Mouse (Mus musculus) myocyte (in vitro differentiated cells): ENCODE results near the gene Zfp593. TPM values are rescaled to one million over a fixed set of nuclear protein-coding genes. Genes with fewer than 3 reads are reported as not detected.
"Not testable (repeated sequence)": the region's sequence is repeated elsewhere in the genome, so short reads cannot be mapped to it uniquely, and the experiment has no call there.

Source experiments
- H3K27me3 ChIP-seq: one replicate; pipeline ENCODE4 v1.6.1; 2011; ENCODE audit not compliant: control insufficient read depth, insufficient read depth, insufficient read length
- H3K36me3 ChIP-seq: one replicate; pipeline ENCODE4 v1.6.1; 2011; ENCODE audit not compliant: control insufficient read depth, insufficient read depth
- H3K4me2 ChIP-seq: one replicate; pipeline ENCODE4 v1.6.1; 2011; ENCODE audit warnings: low read depth, control low read depth
- H3K4me3 ChIP-seq: one replicate; pipeline ENCODE4 v1.5.1; 2011; ENCODE audit warnings: mild to moderate bottlenecking, control low read depth, moderate library complexity
- H3K79me2 ChIP-seq: one replicate; pipeline ENCODE4 v1.6.1; 2011; ENCODE audit not compliant: control insufficient read depth, insufficient read depth
- H3ac ChIP-seq: one replicate; pipeline ENCODE4 v1.6.1; 2011; ENCODE audit not compliant: control insufficient read depth, insufficient read length
- CEBPB ChIP-seq: IDR thresholded peaks from 2 replicates; pipeline ENCODE4 v1.6.1; 2011; ENCODE audit warnings: mild to moderate bottlenecking, moderate library complexity; ENCODE audit not compliant: poor library complexity, insufficient read depth, severe bottlenecking
- E2F4 ChIP-seq: IDR thresholded peaks from one replicate; pipeline ENCODE4 v1.6.1; 2011; ENCODE audit warnings: mild to moderate bottlenecking, control low read depth, moderate library complexity; ENCODE audit not compliant: insufficient read depth
- MAX ChIP-seq: IDR thresholded peaks from one replicate; pipeline ENCODE4 v1.6.1; 2011; ENCODE audit warnings: low read depth, mild to moderate bottlenecking, control low read depth
- MYOD1 ChIP-seq, 3 experiments: IDR thresholded peaks; one replicate each; pipeline ENCODE4 v1.6.1; 2011; ENCODE audit warnings: control low read depth in 2 of 3, low read depth in 2 of 3, mild to moderate bottlenecking in 2 of 3, moderate library complexity in 1 of 3; ENCODE audit not compliant: insufficient read length in 2 of 3, control insufficient read depth in 1 of 3
- MYOG ChIP-seq, 3 experiments: IDR thresholded peaks; one replicate each; pipeline ENCODE4 v1.6.1; 2011; ENCODE audit warnings: control low read depth in 2 of 3, low read depth in 2 of 3, mild to moderate bottlenecking in 2 of 3; ENCODE audit not compliant: insufficient read length in 2 of 3, control insufficient read depth in 1 of 3, insufficient read depth in 1 of 3
- POLR2A ChIP-seq: IDR thresholded peaks from one replicate; pipeline ENCODE4 v1.6.1; 2011; ENCODE audit warnings: low read depth, mild to moderate bottlenecking, control low read depth, moderate library complexity; ENCODE audit not compliant: insufficient read length
- POLR2AphosphoS2 ChIP-seq: IDR thresholded peaks from one replicate; pipeline ENCODE4 v1.6.1; 2011; ENCODE audit warnings: low read depth, control low read depth; ENCODE audit not compliant: insufficient read length
- REST ChIP-seq: IDR thresholded peaks from one replicate; pipeline ENCODE4 v1.6.1; 2011; ENCODE audit warnings: mild to moderate bottlenecking, control low read depth, moderate library complexity; ENCODE audit not compliant: insufficient read depth, insufficient read length
- SRF ChIP-seq: IDR thresholded peaks from one replicate; pipeline ENCODE4 v1.6.1; 2011; ENCODE audit warnings: low read depth; ENCODE audit not compliant: control insufficient read depth, insufficient read length
- TCF12 ChIP-seq: IDR thresholded peaks from one replicate; pipeline ENCODE4 v1.6.1; 2011; ENCODE audit warnings: mild to moderate bottlenecking, control low read depth; ENCODE audit not compliant: poor library complexity, insufficient read depth, severe bottlenecking
- TCF3 ChIP-seq: IDR thresholded peaks from one replicate; pipeline ENCODE4 v1.6.1; 2011; ENCODE audit warnings: low read depth, control low read depth; ENCODE audit not compliant: insufficient read length
- USF1 ChIP-seq: IDR thresholded peaks from one replicate; pipeline ENCODE4 v1.6.1; 2011; ENCODE audit warnings: low read depth, mild to moderate bottlenecking, control low read depth, moderate library complexity
- polyA plus RNA-seq: library from polyadenylated mRNA; unstranded; fragments of >200 nt; fragmentation: generic; extraction: Trizol; gene quantifications from one replicate; pipeline ENCODE4 v1.2.1, GENCODE M21; 2012; ENCODE audit warnings: missing spikeins

Zfp593 gene
- polyA plus RNA-seq, 1 experiment: 15.7 TPM

DNA sequence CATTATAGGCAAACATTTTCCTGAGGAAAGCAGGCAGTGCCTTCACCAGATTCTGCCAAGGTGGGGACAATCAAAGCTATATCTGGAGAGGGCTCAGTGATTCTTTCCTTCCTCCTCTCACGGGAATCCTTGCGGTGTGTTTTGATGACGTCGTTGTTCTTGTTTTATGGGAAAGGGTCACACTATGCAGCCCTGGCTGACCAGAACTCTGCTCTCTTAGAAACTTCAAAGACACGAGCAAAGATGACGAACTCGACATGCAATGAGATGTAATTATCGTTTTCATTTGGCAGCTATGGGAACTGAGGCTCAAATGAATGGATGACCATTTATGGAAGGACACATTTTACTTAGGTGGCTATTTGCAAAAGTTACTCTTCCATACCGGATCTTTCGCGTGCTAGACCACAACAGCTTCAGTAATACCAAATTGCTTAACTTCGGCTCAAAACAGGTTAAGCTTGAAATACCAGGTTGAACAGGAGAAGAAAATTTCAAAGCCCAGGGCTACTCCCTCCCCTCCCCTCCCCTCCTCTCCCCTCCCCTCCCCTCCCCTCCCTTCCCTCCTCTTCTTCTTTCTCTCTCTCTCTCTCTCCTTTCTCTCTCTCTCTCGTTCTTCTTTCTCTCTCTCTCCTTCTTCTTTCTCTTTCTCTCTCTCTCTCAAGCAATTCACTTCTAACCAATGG is 27.5 kb upstream of the Zfp593 start:
- Histone ChIP-seq H3ac (no peak overlapping the region), H3K79me2 (no peaks in the 10 kb centered on the region), H3K4me2 (peak overlapping the region; percentile 34), H3K36me3 (peaks cover 9% of the 10 kb centered on the region), H3K4me3 (no peak overlapping the region), H3K27me3 (no peaks in the 10 kb centered on the region)
- TF ChIP-seq MAX (no peak), E2F4 (no peak), USF1 (no peak), CEBPB (no peak)

DNA sequence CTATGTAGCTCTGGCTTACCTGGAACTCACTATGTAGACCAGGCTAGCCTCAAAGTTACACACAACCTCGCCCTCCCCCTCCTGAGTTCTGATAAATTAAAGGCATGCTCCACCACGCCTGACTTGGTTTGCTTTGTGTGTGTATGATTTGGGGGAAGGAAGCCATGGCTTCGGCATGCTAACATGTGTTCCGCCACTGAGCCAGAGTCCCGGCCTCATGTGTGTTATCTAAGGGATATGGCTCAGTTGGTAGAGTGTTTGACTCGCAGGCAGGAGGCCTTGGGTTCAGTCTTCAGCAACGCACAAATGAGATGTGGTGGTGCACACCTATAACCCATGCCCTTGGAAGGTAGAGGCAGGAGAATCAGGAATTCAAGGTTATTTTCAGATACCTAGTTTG is 26.6 kb upstream of the Zfp593 start:
- Histone ChIP-seq H3K4me3 (no peak overlapping the region), H3K27me3 (no peaks in the 10 kb centered on the region), H3K36me3 (peaks cover 1% of the 10 kb centered on the region), H3K79me2 (no peaks in the 10 kb centered on the region), H3K4me2 (no peak overlapping the region), H3ac (no peak overlapping the region)
- TF ChIP-seq POLR2A (no peak), MYOD1 (IDR thresholded peaks at IDR 0.05; ENCODE audit: control insufficient read depth in 1 of 3, insufficient read length in 2 of 3, low read depth in 2 of 3) (no peak), E2F4 (no peak), POLR2AphosphoS2 (no peak), SRF (no peak), TCF12 (no peak), USF1 (no peak), MAX (no peak), REST (no peak), CEBPB (no peak), TCF3 (no peak), MYOG (IDR thresholded peaks at IDR 0.05; ENCODE audit: control insufficient read depth in 1 of 3, insufficient read depth in 1 of 3, insufficient read length in 2 of 3, low read depth in 2 of 3) (no peak)

DNA sequence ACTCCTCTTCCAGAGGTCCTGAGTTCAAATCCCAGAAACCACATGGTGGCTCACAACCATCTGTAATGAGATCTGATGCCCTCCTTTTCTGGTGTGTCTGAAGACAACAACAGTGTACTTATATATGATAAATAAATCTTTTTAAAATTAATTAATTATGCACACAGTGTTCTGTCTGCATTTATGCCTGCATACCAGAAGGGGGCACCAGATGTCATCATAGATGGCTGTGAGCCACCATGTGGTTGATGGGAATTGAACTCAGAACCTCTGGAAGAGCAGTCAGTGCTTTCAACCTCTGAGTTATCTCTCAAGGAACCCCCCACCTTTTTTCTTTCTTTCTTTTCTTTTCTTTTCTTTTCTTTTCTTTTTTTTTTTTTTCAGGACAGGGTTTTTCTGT is 24.2 kb upstream of the Zfp593 start:
- not testable (repeated sequence) for H3K4me3 ChIP-seq

DNA sequence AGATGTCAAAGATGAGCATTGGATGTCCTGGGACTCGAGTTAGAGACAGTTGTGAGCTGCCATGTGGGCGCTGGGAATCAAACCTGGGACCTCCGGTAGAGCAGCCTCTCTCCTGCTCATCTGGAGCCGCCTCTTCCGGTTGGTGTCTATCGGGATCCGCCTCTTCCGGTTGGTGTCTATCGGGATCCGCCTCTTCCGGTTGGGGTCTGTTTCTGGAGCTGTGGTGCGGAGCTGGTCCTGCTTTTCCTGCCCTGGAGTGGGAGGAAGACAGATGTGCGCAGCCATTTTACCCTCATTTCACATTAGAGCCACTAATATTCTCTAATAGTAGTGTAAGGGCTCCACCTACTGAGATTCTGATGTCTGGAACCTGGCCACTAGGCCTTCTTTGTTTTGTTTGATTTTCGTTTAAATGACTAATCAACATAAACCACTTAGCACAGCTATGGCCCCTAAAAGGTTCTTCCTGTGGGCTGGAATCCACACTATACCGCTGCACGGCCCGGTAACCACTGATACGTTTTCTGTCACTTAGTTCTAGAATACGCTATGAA is 22.8 kb upstream of the Zfp593 start:
- TF ChIP-seq MYOG (IDR thresholded peaks at IDR 0.05; ENCODE audit: control insufficient read depth in 1 of 3, insufficient read depth in 1 of 3, insufficient read length in 2 of 3, low read depth in 2 of 3) (no peak), SRF (no peak)
- H3K36me3 ChIP-seq: no peaks in the 10 kb centered on the region
- no peak overlapping the region for H3K4me3 ChIP-seq
- no peaks in the 10 kb centered on the region for H3K27me3 ChIP-seq
- no peak overlapping the region for H3K4me2 ChIP-seq
- H3K79me2 ChIP-seq: no peaks in the 10 kb centered on the region
- H3ac ChIP-seq: no peak overlapping the region

More for the DNA sequence above, 24.2 kb upstream of the Zfp593 start:
- H3ac ChIP-seq, H3K4me2 ChIP-seq, H3K27me3 ChIP-seq, H3K79me2 ChIP-seq, H3K36me3 ChIP-seq: not testable (repeated sequence)

DNA sequence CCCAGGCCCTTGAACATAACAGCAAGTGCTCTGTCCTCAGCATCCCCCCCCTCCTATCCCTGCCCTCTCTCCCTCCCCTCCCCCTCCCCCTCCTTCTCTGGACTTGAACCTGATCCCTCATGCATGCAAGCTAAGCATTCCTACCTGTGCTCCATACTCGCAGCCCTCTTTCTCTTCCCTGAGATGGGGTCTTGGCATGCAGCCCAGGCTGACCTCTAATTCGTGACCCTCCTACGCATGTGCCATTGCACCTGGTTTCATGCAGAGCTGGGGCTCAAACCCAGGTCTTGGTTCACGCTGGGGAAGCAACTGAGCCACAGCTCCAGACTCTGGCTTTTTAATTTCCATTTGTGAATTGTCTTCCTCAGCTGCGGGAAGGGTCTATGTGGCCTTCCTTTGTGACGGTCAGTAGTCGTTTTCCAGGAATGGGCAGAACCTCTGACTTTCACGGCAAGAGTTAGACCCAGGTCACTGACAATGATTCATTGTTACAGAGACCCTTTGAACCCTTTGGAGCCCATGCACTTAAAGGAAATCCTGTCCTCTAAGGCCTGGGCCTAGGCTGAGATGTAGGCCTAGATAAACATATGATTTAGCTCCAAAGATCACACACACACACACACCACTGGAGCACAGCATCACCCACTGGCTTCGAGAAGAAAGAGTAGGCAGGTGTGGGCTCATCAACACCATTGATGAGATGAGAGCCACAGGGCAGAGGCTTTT is 20.6 kb upstream of the Zfp593 start:
- no peak overlapping the region for H3K4me3 ChIP-seq
- TF ChIP-seq REST (no peak), E2F4 (no peak), USF1 (no peak), TCF12 (no peak)
- H3K36me3 ChIP-seq: no peaks in the 10 kb centered on the region

More for the DNA sequence above, 20.6 kb upstream of the Zfp593 start:
- Histone ChIP-seq H3K79me2 (no peaks in the 10 kb centered on the region), H3K4me2 (no peak overlapping the region), H3K27me3 (no peaks in the 10 kb centered on the region), H3ac (no peak overlapping the region)
